Mouse (Mus musculus) NIH3T3 (cell line): ENCODE measurements around the gene Nmnat1.
"Not testable (repeated sequence)": the region's sequence is repeated elsewhere in the genome, so short reads cannot be mapped to it uniquely, and the experiment has no call there.

Source experiments
- DNase-seq: peaks from one replicate; pipeline ENCODE4 v3.0.0-alpha.2; 2012; ENCODE audit warnings: low read depth

Gene Nmnat1

GRCm38 (mm10) chr4:149489415-149490240 lies 4.6 kb upstream of the Nmnat1 start:
- no peak for DNase-seq

GRCm38 (mm10) chr4:149487729-149488128 lies 2.7 kb upstream of the Nmnat1 start:
- DNase-seq = no peak

- peak; percentile 49 for DNase-seq
Observed at GRCm38 (mm10) chr4:149485825-149486206, 814 bp upstream of the Nmnat1 start.

GRCm38 (mm10) chr4:149484566-149484965 lies 436 bp downstream of the Nmnat1 start:
- DNase-seq = peak; percentile 42

- DNase-seq = no peak
Observed at GRCm38 (mm10) chr4:149477078-149477477, 7.9 kb downstream of the Nmnat1 start, which contains the start of gene Tmem274. Gene Tmem274 (plus strand): TSS chr4:149477378.

- DNase-seq = no peak
Observed at GRCm38 (mm10) chr4:149475096-149475495, 9.9 kb downstream of the Nmnat1 start.

GRCm38 (mm10) chr4:149469557-149469956 lies 15.4 kb downstream of the Nmnat1 start:
- no peak for DNase-seq

- DNase-seq = no peak
Observed at GRCm38 (mm10) chr4:149463435-149463950, 21.5 kb downstream of the Nmnat1 start.

GRCm38 (mm10) chr4:149462305-149462971 lies 22.6 kb downstream of the Nmnat1 start:
- DNase-seq = no peak

GRCm38 (mm10) chr4:149461579-149462304 lies 23.3 kb downstream of the Nmnat1 start:
- no peak for DNase-seq

- not testable (repeated sequence) for DNase-seq
Observed at GRCm38 (mm10) chr4:149460475-149460874, 24.5 kb downstream of the Nmnat1 start.

- DNase-seq = peak; percentile 41
Observed at GRCm38 (mm10) chr4:149459425-149459824, 25.6 kb downstream of the Nmnat1 start.

GRCm38 (mm10) chr4:149458526-149458925 lies 26.5 kb downstream of the Nmnat1 start:
- DNase-seq = no peak

- peak; percentile 41 for DNase-seq
Observed at GRCm38 (mm10) chr4:149457831-149458430, 27.1 kb downstream of the Nmnat1 start.

- not testable (repeated sequence) for DNase-seq
Observed at GRCm38 (mm10) chr4:149457163-149457562, 27.8 kb downstream of the Nmnat1 start.

- DNase-seq = no peak
Observed at GRCm38 (mm10) chr4:149454879-149455278, 30.1 kb downstream of the Nmnat1 start, which contains the start of gene Rbp7. Gene Rbp7 (minus strand): TSS chr4:149454978.

GRCm38 (mm10) chr4:149454263-149454662 lies 30.7 kb downstream of the Nmnat1 start:
- DNase-seq = no peak

- peak; percentile 56 for DNase-seq
Observed at GRCm38 (mm10) chr4:149453656-149454055, 31.3 kb downstream of the Nmnat1 start.

- DNase-seq = no peak
Observed at GRCm38 (mm10) chr4:149450636-149451035, 34.4 kb downstream of the Nmnat1 start.

GRCm38 (mm10) chr4:149446309-149446708 lies 38.7 kb downstream of the Nmnat1 start:
- DNase-seq = no peak

- no peak for DNase-seq
Observed at GRCm38 (mm10) chr4:149445868-149446267, 39.1 kb downstream of the Nmnat1 start.
